Mouse (Mus musculus) liver, adult 2 months (tissue): ENCODE data around the gene Psrc1.

Experiments
- CTCF ChIP-seq: fragments of 200-500 bp; IDR thresholded peaks from 2 replicates; pipeline ENCODE4 v1.5.1; 2011; ENCODE audit warnings: low read depth, low read length, control low read depth
- POLR2A ChIP-seq: fragments of 200-500 bp; IDR thresholded peaks from 2 replicates; pipeline ENCODE4 v1.6.1; 2011; ENCODE audit warnings: low read length, control low read depth; ENCODE audit not compliant: insufficient read depth; ENCODE audit errors: extremely low read depth

DNA sequence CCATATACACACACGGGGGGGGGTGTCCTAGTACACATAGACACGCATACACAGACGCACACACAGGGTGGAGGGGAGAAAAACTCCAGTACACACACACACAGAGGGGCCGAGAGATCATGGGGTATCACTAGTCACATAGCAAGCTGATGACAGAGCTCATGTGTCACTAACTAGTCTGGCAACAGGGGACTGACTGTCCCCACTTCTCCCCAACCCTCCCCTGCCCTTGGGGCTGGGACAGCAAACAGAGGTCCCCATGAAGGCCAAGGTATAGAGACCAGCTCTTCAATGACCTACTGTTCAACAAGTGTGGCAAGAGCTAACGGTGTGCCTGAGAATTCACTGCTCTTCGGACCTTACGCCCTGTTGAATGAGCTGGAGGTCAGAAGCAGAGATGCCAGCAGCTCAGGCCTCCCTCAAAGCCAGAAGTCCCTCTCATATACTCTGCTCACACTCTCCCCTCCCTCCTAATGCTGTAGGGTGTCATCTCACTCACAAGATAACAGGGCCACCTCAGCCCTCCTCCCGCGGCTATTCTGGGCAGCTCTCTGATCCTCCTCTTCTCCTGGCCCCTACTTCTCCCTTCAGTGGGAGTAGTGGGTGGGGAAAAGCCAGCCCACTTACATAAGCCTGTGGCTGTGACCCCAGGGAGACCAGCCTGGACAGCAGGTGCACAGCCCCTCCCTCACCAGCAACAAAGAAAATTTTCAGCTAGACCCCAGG lies 19.2 kb upstream of the Psrc1 start, which contains the start of gene Mybphl:
- TF ChIP-seq CTCF (no peak), POLR2A (no peak)
